Mouse (Mus musculus) adrenal gland, postnatal 4 days (tissue): ENCODE data around the gene Dst. TPM values are rescaled to one million over a fixed set of nuclear protein-coding genes. Genes with fewer than 3 reads are reported as not detected.

Experiments used
- DNase-seq, 2 experiments: peaks; one replicate each; pipeline ENCODE4 v3.0.0; 2021 to 2022; ENCODE audit warnings: low spot score in 2 of 2, mixed read lengths in 2 of 2
- total RNA-seq, 2 experiments: library from RNA; stranded (reverse); gene quantifications; 2 replicates each; pipeline ENCODE4 v1.2.3; 2021

Dst gene
- total RNA-seq, 2 experiments from 2014 or later: 136 to 151 TPM

DNA sequence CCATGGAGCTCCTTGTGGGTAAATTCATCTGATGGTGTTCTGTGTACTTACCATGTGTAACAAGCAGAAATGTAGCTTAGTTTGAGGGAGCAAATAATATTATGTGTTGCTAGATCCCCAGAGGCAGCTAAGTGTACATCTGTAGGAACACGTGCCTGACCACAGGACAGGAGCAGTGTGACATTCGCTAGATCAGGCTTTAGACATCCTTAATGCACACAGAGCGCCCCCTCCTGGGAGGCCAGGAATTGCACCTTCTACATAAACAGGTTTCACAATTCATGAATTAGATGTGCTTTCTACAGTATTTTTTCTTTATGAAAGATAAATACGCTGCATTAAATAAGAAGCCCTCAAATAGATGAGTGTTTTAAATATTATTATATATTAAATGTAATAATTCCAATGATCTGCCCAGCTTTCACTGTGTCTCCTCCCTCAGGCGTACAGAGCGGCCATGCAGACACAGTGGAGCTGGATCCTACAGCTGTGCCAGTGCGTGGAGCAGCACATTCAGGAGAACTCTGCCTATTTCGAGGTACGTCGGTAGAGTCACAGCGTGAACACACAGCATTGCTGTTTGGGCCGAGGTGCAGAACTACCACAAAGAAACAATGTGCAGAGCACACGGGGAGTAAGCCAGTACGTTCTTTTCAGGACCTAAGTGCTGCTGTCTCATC lies 256.7 kb downstream of the Dst start:
- peak; percentile 64 to 81 for DNase-seq

DNA sequence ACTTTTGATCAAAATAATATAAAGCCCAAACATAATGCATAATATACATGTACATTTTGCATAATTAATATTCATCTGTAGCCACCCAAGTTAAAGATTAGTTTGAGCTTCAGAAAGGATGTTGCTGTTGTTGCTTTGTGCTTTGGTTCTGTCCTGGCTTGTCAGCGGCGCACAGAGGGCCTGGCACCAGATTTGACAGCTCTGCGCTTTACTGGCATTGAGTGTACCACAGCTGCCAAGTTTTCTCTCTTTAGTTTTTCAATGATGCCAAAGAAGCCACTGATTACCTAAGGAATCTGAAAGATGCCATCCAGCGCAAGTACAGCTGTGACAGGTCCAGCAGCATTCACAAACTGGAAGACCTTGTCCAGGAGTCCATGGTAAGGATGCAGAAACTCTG lies 257.9 kb downstream of the Dst start:
- DNase-seq: no peak

DNA sequence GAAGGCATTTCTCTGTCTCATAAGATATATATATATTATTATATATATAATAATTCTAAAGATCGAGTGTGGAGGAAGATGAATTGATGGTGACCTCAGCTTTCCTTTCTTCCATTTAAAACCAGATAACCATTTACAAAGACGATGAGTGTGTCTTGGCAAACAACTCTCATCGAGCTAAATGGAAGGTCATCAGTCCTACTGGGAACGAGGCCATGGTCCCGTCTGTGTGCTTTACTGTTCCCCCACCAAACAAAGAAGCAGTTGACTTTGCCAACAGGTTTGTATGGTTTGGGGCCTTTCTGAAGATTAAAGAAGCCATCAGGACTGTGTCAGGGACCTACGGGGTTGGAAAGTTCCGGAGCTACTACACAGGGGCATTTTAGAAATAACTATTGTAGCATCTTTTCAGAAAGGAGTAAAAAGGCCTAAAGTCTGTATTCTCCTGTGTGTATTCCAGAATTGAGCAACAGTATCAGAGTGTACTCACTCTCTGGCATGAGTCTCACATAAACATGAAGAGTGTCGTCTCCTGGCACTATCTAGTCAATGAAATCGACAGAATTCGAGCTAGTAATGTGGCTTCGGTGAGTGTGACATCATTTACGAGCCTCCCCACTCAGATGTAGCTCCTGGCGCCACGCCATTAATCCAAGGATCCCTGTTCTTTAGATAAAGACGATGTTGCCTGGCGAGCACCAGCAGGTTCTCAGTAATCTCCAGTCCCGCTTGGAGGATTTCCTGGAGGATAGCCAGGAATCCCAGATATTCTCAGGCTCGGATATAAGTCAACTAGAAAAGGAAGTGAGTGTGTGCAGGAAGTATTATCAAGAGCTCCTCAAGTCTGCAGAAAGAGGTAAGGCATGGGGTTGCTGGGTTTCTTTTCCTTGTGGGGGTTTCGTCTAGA lies 259.4 kb downstream of the Dst start:
- DNase-seq: peak in 1 of 2 experiments; percentile 39

DNA sequence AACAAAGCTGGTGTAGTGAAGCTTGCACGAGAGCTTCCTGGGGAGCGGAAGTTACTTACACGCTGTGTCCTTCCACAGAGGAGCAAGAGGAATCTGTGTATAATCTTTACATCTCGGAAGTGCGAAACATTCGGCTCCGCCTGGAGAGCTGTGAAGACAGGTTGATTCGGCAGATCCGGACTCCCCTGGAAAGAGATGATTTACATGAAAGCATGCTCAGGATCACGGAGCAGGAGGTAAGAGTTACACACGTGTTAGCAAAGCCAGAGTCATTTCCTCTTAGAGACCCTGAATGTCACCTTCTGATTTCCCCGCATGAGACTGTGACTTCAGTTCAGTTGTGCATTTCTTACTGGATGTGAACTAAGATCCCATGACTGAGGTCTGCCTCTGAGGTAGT lies 261.1 kb downstream of the Dst start:
- no peak for DNase-seq

DNA sequence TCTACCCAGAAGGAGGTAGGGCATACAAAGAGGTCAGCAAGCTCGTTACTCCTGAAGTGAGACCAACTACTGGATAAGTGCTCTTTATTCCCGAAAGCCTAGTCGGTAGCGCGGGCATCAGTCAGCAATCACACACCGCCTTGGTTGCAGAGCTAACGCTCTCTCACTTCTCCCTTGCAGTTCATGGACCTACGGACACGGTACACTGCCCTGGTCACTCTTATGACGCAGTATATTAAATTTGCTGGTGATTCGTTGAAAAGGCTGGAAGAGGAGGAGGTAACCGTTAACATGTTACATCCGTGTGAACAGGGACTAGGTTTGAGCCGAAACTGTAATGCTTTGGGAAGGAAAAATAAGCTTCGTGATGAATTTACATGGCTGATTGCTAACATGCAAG lies 266.5 kb downstream of the Dst start:
- DNase-seq: no peak

DNA sequence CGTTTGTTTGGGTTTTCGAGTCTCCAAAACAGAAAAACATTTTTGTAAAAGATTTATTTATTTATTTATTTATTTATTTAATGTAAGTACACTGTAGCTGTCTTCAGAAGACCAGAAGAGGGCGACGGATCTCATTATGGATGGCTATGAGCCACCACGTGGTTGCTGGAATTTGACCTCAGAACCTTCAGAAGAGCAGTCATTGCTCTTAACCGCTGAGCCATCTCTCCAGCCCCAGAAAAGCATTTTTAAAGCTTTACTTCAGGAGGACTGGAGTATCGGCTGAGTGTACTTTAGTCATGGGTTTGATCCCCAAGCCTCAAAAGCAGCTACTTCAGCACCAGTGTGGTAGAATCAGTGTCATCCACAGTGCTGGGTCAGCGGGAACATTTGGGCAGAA lies 266.9 kb downstream of the Dst start:
- no peak for DNase-seq

DNA sequence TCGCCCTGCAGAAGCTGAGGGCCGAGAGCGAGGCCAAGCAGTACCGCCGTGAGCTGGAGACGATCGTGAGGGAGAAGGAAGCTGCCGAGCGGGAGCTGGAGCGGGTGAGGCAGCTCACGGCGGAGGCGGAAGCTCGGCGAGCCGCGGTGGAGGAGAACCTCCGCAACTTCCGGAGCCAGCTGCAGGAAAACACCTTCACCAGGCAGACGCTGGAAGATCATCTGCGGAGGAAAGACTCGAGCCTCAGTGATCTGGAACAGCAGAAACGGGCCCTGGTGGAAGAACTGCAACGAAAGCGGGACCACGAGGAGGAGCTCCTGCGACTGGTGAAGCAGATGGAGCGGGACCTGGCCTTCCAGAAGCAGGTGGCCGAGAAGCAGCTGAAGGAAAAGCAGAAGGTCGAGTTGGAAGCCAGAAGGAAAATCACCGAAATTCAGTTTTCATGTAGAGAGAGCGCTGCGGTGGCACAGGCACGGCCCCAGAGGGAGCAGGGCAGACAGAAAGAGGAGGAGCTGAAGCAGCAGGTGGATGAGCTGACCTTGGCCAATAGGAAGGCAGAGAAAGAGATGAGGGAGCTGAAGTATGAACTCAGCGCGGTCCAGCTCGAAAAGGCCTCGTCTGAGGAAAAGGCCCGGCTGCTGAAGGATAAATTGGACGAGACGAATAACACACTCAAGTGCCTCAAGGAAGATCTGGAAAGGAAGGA lies 270.1 kb downstream of the Dst start:
- DNase-seq: no peak

DNA sequence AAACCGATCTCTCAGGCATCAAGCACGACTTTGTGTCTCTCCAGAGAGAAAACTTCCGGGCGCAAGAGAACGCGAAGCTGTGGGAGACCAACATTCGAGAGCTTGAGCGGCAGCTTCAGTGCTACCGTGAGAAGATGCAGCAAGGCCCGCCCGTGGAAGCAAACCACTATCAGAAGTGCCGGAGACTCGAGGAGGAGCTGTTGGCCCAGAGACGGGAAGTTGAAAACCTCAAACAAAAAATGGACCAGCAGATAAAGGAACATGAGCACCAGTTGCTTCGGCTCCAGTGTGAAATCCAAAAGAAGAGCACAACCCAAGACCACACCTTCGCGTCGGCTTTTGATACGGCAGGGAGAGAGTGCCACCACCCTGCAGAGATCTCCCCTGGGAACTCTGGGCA lies 271.7 kb downstream of the Dst start:
- no peak for DNase-seq

DNA sequence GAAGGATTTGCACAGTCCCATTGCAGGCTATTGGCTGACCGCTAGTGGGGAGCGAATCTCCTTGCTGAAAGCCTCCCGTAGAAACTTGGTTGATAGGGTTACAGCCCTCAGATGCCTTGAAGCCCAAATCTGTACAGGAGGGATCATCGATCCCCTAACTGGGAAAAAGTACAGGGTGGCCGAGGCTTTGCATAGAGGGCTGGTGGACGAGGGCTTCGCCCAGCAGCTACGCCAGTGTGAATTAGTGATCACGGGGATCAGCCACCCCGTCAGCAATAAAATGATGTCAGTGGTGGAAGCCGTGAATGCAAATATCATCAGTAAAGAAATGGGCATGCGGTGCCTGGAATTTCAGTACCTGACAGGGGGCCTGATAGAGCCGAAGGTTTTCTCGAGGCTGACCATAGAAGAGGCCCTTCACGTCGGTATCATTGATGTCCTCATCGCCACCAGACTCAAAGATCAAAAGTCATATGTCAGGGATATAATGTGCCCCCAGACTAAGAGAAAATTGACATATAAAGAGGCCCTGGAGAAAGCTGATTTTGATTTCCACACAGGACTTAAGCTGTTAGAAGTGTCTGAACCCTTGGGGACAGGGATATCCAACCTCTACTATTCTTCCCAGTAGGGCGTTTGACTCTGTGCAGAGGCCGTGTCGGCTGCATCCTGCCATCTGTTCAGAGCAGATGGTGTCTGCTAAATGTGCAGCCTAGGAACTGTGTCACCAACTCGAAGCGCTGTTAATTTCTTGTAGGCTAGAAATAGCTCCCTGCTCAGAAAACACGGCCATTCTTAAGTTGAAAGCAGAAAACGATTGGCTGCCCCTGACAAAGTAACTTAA lies 274.6 kb downstream of the Dst start:
- DNase-seq: no peak

DNA sequence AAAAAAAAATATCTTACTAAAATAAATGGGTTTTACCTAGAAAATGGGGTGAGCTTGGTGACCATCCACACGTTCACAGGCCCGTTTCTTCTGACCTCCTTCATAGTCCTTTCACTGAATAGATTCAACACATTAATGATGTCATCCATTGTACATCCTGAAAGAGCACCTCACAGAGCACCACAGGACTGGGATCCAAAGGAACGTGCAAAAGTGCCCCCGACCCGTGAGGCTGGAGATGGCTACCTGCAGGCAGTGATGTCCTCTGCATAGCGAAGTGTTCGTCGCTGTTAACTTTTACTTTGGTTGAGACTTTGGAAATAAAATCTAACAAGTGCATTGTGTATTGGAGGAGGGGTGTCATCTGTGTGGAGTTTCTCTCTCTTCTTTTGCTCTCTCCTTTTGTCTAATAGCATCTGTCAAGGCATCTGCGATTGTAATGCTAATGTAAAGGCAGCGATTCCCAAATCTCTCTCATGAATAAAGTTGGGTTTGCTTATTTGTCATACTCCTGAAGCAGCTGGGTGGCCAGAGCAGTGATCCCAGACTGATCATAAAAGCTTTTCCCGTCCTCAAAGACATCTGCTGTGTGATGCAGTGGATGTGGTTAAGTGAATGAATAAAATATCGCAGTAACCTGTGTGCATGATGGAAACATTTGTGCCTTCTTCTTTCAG lies 275.4 kb downstream of the Dst start:
- no peak for DNase-seq

DNA sequence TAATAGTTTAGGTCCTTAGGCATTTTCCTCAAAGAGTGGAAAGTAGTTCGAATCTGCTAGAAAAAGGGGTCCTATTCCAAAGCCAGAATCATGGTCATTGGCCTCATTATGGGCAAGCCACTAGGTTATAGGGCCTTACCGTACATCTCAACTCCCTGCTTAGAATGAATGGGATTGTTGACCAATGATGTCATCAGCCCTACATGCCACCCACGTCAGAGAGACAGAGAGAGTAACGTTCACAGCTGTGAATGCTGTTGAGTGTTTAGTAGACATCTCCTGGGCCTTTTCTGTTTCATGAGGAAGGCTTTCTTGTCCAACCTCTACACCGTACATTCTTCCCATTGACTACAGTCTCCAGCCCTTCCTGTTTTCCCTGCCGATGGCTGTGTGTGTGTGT lies 276.2 kb downstream of the Dst start:
- no peak for DNase-seq

DNA sequence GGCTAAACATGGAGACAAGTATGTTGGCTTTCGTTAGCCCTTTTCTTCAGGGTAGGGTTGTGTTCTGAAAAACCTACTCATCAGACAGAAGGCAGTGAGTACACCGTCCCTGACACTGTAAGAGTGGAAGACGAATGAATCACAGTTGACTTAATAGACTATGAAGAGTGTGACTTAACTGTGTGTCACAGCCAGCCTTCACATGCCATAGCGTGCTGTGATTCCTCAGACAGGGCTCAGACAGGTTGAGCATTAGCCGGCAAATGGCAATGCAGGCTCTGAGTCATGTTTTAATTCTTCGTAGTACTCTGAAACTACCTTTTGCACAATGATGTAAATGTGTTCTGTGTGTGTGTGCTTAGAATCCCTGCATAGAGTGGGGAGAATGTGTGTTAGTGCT lies 278.0 kb downstream of the Dst start:
- no peak for DNase-seq

DNA sequence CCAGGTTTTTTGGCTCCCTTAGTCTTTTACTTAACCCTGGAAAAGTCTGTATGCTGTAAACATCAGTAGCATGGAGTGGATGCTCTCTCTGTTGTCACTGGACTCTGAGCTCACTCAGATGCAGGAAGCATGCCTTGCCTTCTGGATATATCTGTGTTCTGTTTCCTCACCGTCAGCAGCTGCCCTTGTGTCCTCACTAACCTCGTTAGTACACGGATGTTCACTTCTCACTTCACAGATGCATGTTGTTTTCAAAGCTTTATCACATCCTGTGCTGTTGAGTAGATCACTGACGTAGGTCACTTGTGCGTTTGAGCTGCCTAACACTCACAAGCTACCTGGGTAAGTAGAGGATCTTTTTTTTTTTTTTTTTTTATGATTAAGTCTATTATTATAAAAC lies 279.5 kb downstream of the Dst start:
- no peak for DNase-seq

DNA sequence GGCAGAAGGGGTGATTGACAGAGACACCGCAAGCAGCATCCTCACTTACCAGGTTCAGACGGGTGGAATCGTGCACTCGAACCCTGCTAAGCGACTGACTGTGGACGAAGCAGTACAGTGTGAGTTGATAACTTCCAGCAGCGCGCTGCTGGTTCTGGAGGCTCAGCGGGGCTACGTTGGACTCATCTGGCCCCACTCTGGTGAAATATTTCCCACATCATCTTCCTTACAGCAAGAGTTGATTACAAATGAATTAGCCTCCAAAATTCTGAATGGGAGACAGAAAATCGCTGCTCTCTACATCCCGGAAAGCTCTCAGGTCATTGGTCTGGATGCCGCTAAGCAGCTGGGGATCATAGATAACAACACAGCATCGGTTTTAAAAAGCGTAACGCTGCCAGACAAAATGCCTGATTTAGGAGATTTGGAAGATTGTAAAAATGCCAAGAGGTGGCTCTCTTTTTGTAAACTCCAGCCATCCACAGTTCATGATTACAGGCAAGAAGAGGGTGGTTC lies 280.8 kb downstream of the Dst start:
- no peak for DNase-seq

DNA sequence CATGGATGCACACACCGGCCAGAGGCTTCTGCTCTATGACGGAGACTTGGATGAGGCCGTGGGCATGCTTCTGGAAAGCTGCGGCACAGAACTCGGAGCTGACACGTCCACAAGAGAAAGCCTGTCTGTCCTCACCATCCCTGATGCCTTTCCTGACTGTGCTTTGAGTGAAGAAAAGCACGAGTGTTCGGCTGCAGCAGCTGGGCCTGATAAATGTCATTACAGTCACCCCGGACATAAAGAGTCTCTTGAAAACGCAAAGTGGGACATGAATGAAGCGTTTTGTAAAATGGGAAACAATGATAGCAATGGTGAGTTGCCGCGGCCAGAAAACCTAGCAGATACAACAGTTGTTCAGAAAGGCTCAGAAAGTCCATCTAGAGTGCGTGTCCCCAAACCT lies 281.3 kb downstream of the Dst start:
- no peak for DNase-seq

DNA sequence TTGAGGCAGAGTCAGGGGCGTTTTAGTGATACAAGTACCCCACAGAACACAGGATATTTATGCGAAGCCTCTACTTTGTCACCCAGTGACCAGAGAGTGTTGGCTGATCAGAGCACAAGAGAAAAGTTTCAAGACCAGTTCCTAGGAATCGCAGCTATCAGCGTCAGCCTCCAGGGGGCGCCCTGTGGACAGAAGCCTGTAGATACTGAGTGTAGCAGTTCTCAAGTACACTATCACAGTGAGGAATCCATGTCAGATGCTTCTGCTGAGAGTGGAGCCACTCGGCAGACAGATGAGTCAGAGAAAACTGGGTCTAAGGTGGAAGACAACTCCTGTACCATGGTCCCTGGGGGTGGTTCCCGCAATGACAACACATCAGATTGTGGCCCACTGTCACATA lies 281.9 kb downstream of the Dst start:
- DNase-seq: peak in 1 of 2 experiments; percentile 24

DNA sequence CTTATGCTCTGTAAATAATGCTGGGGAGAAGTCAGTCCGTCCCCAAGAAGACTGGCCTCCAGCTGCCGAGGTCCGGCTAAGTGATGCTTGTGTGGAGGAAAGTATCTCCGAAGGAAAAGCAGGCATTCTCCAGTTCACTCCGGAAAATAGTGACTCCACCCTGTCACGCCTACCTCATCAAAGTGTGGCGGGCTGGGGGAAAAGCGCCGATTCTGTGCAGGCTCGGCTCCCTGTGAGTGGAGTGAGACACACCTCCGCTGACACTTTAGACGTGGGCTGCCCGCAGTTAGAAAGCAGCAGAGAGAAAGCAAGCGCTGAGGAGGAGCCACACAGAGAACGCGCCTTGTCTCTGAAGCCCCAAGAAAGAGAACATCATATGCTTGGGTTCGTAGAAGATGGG lies 284.1 kb downstream of the Dst start:
- DNase-seq: no peak

DNA sequence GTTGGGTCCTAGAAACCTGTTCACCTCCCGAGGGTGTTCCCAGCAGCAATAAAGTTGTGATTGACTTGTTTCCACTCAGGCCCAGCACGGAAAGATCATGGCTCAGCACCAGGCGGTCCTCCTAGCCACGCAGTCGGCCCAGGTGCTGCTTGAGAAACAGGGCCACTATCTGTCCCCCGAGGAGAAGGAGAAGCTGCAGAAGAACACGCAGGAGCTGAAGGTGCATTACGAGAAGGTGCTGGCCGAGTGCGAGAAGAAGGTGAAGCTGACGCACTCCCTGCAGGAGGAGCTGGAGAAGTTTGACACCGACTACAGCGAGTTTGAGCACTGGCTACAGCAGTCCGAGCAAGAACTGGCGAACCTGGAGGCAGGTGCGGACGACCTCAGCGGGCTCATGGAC lies 292.8 kb downstream of the Dst start:
- no peak for DNase-seq

DNA sequence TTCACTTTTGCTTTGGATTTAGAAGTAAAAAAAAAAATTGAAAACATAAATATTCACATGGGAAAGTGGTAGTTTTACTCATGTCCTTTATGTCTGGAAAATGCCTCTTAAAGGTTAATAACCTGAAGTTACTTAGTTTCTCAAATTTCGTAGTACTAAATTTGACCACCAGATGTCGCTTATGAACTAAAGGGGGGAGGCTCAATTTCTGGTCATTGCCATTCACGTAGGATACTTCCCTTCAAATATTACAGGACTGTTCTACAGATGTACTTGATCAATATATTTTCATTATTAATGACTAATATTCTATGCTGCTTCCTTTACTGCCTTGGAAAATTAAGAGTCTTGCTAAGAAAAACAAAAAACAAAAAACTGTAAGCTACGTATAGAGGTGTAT lies 293.5 kb downstream of the Dst start:
- no peak for DNase-seq

DNA sequence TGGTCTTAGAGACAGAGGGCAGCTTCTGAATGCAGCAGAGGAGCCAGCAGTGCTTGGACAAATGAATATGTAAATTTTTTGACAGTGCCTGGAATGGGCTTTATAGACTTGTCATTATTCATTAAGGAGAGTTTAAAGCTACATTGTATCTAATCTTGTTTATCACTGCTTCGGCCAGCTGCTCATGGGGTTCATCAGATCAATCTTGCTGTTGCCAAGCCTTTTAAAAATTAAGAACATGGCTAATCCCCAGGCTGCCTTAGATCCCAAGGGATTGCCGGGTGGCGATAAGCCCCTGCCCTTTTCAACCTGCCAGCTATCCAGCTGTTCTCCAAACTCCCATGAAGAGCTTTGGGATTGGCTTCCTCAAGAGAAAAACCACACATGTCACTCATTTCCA lies 303.7 kb downstream of the Dst start:
- no peak for DNase-seq
